Mouse (Mus musculus) macrophage (primary cell): Measurements from ENCODE around the gene Angptl7. TPM values are rescaled to one million over a fixed set of nuclear protein-coding genes. Genes with fewer than 3 reads are reported as not detected.

Experiments used
- H3K27ac ChIP-seq: fragments of 350-480 bp; formaldehyde crosslinking; 2 replicates; pipeline ENCODE4 v1.9.0; 2021
- H3K36me3 ChIP-seq: fragments of 350-480 bp; formaldehyde crosslinking; 2 replicates; pipeline ENCODE4 v1.9.0; 2021; ENCODE audit errors: inconsistent target
- H3K4me3 ChIP-seq: fragments of 350-480 bp; formaldehyde crosslinking; 2 replicates; pipeline ENCODE4 v1.9.0; 2021; ENCODE audit errors: inconsistent target
- H3K79me2 ChIP-seq: fragments of 350-480 bp; formaldehyde crosslinking; 2 replicates; pipeline ENCODE4 v1.9.0; 2021; ENCODE audit errors: inconsistent target
- WGBS: methylation state at CpG from one replicate; pipeline ENCODE4 v1.1.7; 2026; ENCODE audit warnings: inconsistent platforms; ENCODE audit not compliant: missing documents; 5-methylcytosine and 5-hydroxymethylcytosine counted together
- polyA plus RNA-seq: library from polyadenylated mRNA; stranded (reverse); fragments of 250-400 nt; gene quantifications from 3 replicates; pipeline ENCODE4 v1.2.4, GENCODE M21; 2018; ENCODE audit warnings: inconsistent platforms

Angptl7 gene
- polyA plus RNA-seq, 1 experiment from 2014 or later: 0.14 TPM

DNA sequence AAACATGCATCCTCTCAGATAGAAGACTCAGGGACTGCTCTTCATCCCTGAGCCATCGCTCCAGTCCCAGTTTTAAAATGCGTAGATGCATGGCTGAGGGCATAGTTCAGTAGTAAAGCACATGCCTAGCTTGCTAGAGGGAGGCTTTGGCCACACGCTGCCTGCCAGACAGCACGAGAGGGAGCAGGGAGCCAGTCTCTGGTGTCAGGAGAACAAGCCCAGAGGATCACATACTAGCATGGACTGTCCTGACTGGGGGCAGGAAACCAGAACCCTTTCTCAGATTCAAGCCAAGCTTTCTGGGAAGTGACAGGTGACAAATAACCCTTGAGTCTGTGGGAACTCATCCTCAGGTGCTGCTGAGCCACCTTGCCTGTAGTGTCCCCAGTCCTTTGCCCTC, 11.1 kb upstream of the Angptl7 start:
- no peaks in the 10 kb centered on the region for H3K79me2 ChIP-seq
- 92% methylated on average over 4 of the region's 4 CpGs for WGBS
- peaks cover 36% of the 10 kb centered on the region; the same call in 1 of the 2 replicates for H3K36me3 ChIP-seq

DNA sequence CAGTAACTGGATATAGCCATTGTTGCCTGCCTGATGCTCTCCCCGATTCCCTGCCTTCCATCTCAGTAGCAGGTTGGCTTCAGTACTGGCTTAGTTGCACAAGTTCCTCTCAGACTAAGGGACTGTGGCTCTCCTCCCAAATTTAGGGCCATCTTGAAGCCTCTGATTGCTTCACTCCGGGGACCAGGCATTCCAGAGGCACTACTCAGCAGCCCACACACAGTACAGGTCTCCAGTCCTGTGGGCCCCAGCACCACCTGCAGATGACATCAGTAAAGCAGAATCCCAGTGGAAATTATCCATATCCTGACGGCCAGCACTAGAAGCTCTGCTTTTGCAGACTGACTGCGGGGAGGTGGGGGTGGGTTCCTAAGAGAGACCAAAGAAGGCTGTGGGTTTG, 10.4 kb upstream of the Angptl7 start:
- Histone ChIP-seq H3K27ac (no peak overlapping the region), H3K79me2 (no peaks in the 10 kb centered on the region), H3K4me3 (no peak overlapping the region), H3K36me3 (peaks cover 33% of the 10 kb centered on the region; the same call in 1 of the 2 replicates)
- WGBS: 75% methylated on average over 4 of the region's 4 CpGs

More for the DNA sequence above, 11.1 kb upstream of the Angptl7 start:
- no peak overlapping the region for H3K27ac ChIP-seq
- H3K4me3 ChIP-seq: no peak overlapping the region

DNA sequence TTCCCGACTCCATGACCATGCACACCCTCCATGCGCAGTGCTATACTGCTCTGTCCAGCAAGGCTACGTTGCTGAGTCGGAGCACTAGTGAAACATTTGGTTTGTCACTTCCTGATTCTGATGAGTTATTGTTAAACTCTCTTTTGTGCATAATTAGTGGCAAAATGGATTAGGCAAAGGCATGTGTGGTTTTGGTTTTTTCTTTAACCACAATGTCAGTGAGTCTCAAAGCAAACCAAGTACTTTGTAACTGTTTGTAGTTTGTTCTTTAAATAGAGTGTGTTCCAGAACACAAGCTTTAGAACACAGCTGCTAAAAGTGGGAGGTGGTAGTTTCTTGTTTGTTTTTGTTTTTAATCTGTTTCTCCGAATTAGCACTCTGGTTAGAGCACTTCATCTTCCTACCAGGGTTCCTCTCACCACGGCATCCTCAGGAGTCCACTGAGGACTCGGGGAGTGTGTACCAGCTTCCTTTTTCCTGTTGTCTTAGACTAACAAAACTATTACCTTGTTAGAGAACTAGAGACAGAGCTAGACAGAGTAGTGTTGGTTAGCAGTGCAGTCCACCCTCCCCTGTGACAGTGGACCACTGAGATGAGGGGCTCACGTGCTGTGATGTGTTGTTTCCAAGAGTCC, 9.3 kb upstream of the Angptl7 start:
- 21% methylated on average over 8 of the region's 8 CpGs for WGBS
- Histone ChIP-seq H3K27ac (no peak overlapping the region), H3K79me2 (no peaks in the 10 kb centered on the region)

DNA sequence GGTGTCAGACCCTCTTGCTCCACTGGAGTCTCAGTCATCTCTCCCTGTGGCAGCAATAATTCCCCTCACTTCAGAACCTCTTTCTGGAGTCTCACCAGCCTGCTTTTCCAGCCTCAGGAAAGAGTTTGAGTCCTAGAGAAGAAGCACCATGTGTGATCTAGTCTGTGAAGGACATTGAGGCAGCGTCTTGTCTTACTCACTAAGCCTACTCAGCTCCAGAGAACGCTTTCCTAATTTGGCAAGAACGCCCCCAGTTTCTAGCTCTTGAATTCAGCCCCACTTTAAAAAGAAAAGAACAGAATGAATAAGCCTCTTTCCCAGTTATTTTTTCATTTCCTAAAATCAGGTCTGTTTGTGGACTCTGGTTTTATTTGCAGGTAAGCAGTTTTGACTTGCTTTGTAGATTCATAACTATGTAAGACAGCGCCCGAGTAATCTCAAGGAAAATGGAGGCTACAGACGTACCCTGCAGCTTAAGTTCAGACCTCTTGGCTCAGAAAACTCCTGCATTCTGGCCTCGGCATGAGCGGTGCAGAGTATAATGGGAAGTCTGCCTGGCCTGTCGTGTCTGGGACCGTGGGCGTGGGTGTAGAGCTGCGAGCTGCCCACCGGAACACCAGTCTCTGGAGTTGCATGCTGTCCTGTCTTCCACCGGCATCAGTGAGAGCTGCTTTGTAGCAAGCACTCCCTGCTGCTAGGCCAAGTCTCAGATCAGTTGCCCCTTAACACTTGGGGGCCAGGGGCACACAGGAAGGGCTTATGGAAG, 8.0 kb upstream of the Angptl7 start:
- H3K36me3 ChIP-seq: peaks cover 26% of the 10 kb centered on the region; the same call in 1 of the 2 replicates

More for the DNA sequence above, 9.3 kb upstream of the Angptl7 start:
- Histone ChIP-seq H3K36me3 (peaks cover 26% of the 10 kb centered on the region; the same call in 1 of the 2 replicates), H3K4me3 (no peak overlapping the region)

DNA sequence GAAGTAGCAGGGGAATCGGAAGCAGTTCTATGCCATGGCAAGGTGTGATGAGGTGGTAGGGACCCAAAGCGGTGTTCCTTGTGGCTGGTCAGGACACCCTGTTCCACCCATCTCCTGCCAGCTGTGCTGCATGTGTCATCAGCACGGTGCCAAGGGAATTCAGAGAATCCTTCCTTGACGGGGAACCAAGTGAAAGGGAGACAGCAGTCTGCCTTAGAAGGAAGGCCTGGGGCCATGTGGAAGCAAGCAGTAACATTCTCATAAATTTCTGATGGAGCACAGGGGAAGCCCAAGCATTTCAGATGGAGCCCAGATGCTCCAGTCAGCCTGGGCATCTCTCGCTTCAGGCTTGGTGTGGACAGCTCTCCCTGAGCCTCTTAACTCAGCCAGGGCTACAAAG, 7.3 kb upstream of the Angptl7 start:
- H3K79me2 ChIP-seq: no peaks in the 10 kb centered on the region
- no peak overlapping the region for H3K4me3 ChIP-seq
- peaks cover 25% of the 10 kb centered on the region; the same call in 1 of the 2 replicates for H3K36me3 ChIP-seq
- no peak overlapping the region for H3K27ac ChIP-seq
- WGBS: 92% methylated on average over 5 of the region's 5 CpGs

More for the DNA sequence above, 8.0 kb upstream of the Angptl7 start:
- 99% methylated on average over 14 of the region's 14 CpGs for WGBS
- no peaks in the 10 kb centered on the region for H3K79me2 ChIP-seq
- no peak overlapping the region for H3K4me3 ChIP-seq
- no peak overlapping the region for H3K27ac ChIP-seq

DNA sequence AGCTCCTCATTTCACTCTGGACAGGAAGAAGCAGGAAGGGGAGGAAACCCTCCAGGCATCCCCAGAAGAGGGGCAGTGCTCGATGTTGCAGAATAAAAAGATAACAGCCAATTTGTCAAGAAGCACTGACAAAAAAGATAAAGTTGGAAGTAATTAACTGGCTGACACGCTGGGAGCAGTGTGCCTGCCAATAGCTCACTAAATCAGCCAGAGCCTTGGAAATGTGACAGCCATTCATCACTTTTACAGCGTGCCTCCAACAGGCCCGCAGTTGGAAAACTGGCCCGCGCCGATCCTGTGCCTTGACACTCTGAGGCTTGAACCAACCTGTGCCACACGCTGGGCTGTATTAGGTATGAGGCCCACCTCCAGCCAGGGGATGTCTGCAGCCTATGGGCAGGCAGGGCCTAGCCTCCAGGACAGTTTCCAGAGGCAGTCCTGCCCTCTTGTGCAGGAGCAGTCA, 4.3 kb upstream of the Angptl7 start:
- WGBS: 95% methylated on average over 8 of the region's 8 CpGs
- H3K27ac ChIP-seq: no peak overlapping the region
- H3K36me3 ChIP-seq: peaks cover 20% of the 10 kb centered on the region; the same call in 1 of the 2 replicates

DNA sequence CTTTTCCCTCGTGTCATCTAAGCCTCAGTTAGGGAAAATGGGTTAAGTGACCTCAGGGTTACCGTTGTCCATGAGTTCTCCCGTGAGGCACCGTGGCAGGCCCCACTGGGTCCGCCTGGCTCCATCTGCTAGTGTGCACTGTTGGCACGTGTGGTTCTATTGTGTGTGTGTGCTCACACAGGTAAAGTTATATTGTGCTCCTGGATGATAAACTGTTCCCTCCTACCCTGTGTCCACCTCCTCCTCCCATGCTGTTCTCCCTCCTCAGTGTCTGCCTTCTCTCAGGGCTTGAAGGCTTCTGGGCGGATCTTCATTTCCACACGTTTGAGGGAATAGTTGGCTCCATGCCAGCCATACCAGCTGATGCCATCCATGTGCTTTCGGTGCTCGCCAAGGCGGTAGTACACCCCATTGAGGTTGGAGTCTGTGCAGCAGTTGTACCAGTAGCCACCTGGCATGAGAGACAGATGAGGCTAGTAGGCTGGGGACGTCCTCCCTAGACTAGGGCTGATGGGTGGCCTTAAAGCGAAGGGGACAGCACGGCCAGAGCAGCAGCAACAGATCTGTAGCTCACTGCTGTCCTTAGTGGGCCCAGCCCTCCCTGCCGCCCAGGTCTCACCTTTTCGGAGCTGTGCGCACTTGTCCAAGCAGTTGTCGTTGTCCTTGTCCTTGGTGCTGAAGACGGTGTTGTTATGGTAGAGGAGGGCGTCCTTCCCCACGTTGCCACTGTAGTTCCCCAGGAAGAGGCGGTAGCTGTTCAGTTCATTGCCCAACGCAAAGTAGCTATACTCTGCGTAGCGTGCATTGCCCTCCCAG, 4.2 kb downstream of the Angptl7 start:
- Histone ChIP-seq H3K4me3 (no peak overlapping the region), H3K27ac (no peak overlapping the region), H3K36me3 (peaks cover 48% of the 10 kb centered on the region), H3K79me2 (no peaks in the 10 kb centered on the region)
- WGBS: 95% methylated on average over 25 of the region's 25 CpGs

More for the DNA sequence above, 4.3 kb upstream of the Angptl7 start:
- no peak overlapping the region for H3K4me3 ChIP-seq
- no peaks in the 10 kb centered on the region for H3K79me2 ChIP-seq

DNA sequence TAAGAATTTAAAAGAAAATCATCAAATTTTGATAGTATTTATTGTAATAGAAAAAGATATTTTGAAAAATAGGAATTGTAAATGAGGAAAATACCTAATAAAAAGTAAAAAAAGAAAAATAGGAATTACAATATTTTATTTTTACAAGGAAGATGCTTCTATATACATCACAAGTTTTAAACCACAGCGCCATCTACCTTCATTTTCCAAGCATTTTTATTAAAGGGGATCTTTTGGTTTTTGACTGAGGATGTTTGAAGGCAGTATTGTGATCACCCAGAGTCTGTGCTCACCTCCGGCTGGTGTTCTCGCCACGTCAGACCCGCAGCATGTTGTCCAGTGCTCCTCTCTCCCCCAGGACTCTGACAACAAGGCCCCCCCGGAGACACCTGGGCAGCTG, 5.1 kb downstream of the Angptl7 start:
- Histone ChIP-seq H3K4me3 (no peak overlapping the region), H3K79me2 (no peaks in the 10 kb centered on the region), H3K36me3 (peaks cover 57% of the 10 kb centered on the region), H3K27ac (no peak overlapping the region)
- 98% methylated on average over 6 of the region's 6 CpGs for WGBS

DNA sequence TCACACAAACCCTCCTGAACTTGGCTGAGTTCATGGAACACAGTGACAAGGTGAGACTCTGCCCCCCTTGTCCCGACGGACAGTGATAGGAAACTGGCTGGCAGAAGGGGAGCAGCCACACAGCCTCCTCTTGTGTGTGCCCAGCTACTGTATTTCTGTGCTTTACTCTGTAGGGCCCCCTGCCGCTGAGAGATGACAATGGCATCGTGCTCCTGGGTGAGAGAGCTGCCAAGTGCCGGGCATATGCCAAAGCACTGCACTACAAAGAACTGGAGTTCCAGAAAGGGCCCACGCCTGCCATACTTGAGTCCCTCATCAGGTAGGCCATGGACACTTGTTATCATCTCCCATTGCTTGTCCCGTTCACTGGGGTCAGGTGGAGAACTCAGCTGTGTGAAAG, 8.8 kb downstream of the Angptl7 start:
- H3K79me2 ChIP-seq: no peaks in the 10 kb centered on the region
- WGBS: 97% methylated on average over 7 of the region's 7 CpGs
- no peak overlapping the region for H3K4me3 ChIP-seq
- no peak overlapping the region for H3K27ac ChIP-seq
- peaks cover 83% of the 10 kb centered on the region for H3K36me3 ChIP-seq

DNA sequence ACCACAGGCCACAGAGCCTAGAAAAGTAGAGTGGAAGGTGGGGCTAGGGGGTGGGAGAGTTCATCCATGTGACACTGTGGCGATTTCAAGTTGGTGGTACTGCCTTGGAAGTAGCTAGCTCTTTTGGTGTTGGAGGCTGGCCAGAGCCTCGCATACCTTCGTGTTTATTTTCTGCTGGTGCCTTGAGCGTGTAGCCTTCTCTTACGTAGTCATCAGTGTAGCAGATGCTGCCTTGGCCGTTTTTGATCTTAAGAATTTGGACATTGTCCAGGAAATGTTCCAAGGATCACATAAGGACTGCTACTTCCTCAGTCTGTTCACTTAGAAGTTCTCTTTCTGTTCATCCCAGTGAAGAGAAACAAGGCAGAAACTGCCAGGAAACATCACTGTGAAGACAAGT, 9.8 kb downstream of the Angptl7 start:
- peaks cover 84% of the 10 kb centered on the region for H3K36me3 ChIP-seq
- H3K4me3 ChIP-seq: no peak overlapping the region
- 89% methylated on average over 6 of the region's 6 CpGs for WGBS

DNA sequence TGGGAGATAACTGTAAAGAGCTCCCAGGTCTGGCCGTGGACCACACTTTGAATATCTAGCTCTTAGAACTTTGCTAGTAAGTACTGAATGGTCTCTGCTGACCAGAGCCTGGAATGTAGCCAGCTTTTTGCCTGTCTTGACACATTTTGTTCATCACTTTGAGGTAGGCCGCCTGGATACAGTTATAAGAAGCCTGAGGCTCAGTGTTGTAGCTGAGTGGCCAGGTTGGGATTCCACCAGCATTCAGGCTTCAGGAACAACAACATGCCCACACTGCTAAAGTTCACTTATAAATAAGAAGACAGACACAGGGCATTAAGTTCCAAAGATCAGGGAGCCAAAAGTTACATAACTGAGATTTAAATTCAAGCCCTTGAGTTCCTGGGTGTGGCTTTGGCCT, 12.4 kb downstream of the Angptl7 start:
- H3K27ac ChIP-seq: no peak overlapping the region
- H3K4me3 ChIP-seq: no peak overlapping the region
- H3K79me2 ChIP-seq: no peaks in the 10 kb centered on the region
- H3K36me3 ChIP-seq: peaks cover 96% of the 10 kb centered on the region
- 100% methylated on average over 2 of the region's 2 CpGs for WGBS

More for the DNA sequence above, 9.8 kb downstream of the Angptl7 start:
- H3K79me2 ChIP-seq: no peaks in the 10 kb centered on the region
- H3K27ac ChIP-seq: no peak overlapping the region

DNA sequence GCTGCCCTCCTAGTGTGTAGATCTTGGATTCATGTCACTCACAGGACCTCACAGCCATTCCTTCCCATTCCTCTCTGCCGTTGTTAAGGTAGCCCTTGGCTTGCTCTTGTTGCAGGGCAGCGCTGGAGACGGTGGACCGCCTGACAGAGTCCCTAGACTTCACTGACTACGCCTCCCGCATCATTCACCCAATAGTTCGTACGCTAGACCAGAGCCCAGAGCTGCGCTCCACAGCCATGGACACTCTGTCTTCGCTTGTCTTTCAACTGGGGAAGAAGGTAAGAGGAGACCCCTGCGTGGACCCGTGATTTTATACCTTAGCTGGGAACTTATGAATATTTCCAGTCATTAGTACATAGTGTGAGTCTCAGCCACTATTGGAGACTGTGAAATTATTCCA, 15.7 kb downstream of the Angptl7 start:
- Histone ChIP-seq H3K27ac (no peak overlapping the region), H3K36me3 (peaks cover 89% of the 10 kb centered on the region), H3K4me3 (no peak overlapping the region), H3K79me2 (no peaks in the 10 kb centered on the region)
- 96% methylated on average over 11 of the region's 12 CpGs for WGBS

DNA sequence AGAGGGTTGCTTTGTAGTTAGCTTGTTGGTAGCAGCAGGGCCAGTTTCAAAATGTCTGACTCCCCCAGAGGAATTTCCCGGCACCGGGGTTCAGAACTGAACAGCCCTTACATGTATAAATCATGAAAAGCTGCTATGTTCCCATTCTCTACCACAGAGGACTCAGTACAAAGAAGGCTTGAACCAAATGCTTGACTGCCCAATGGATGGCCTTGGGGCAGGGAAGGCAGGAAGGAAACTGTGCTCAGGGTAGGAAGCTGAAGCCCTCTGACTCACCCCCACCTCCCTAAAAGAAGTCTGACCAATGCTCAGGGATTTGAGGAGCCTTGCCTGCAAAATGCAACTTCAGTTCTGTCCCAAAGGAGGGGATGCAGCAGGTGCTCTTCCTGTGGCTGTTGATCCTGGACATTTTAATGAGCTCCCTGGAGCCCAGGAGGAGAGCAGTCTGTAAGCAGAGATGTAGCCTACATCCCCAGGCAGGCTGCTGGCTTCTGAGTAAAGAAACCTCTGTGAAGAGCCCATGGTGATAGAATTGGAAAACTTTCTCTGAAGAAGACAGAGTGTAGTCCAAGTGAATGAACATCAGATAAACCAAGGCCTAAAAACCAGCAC, 18.6 kb downstream of the Angptl7 start:
- Histone ChIP-seq H3K27ac (no peak overlapping the region), H3K79me2 (no peaks in the 10 kb centered on the region), H3K4me3 (no peak overlapping the region), H3K36me3 (peaks cover 87% of the 10 kb centered on the region)
- 91% methylated on average over 2 of the region's 2 CpGs for WGBS

DNA sequence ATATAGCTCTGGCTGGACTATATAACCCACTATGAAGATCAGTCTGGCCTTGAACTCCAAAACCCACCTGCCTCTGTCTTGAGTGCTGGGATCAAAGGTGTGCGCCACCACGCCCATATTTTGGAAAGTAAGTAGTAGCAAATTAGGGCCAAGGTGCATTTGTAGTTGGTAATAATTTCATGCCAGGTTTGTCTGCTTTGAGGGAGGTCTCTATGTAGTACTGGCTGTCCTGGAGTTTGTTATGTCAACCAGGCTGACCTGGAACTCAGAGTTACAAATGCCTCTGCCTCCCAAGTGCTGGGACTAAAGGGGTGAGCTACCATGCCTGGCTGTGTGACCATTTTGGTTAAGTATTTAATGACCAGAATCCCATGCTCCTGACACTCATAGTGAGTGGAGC, 20.0 kb downstream of the Angptl7 start:
- Histone ChIP-seq H3K36me3 (peaks cover 81% of the 10 kb centered on the region), H3K27ac (no peak overlapping the region), H3K79me2 (no peaks in the 10 kb centered on the region), H3K4me3 (no peak overlapping the region)
- 100% methylated on average over 1 of the region's 2 CpGs for WGBS
